Mouse (Mus musculus) heart, adult 2 months (tissue): Measurements from ENCODE around the gene Epb41l4b. TPM values are rescaled to one million over a fixed set of nuclear protein-coding genes. Genes with fewer than 3 reads are reported as not detected.

ENCODE experiments used
- DNase-seq, 2 experiments: peaks; one replicate each; pipeline ENCODE4 v3.0.0; 2021
- H3K27ac ChIP-seq: fragments of 200-600 bp; 2 replicates; pipeline ENCODE4 v1.8.1; 2022
- H3K27me3 ChIP-seq: fragments of 200-500 bp; 2 replicates; pipeline ENCODE4 v1.6.1; 2012; ENCODE audit warnings: mild to moderate bottlenecking, low read length, inconsistent platforms, mixed read lengths; ENCODE audit not compliant: control insufficient read depth, insufficient read depth
- H3K36me3 ChIP-seq: fragments of 200-500 bp; 2 replicates; pipeline ENCODE4 v1.6.1; 2012; ENCODE audit warnings: low read length, inconsistent platforms; ENCODE audit not compliant: control insufficient read depth, insufficient read depth
- H3K4me1 ChIP-seq: fragments of 200-500 bp; 2 replicates; pipeline ENCODE4 v1.6.1; 2011; ENCODE audit warnings: low read length; ENCODE audit not compliant: control insufficient read depth, insufficient read depth
- H3K4me3 ChIP-seq: fragments of 200-600 bp; 2 replicates; pipeline ENCODE4 v1.8.1; 2022
- H3K79me2 ChIP-seq: fragments of 200-500 bp; replicated peaks from 2 replicates; pipeline ENCODE4 v1.6.1; 2012; ENCODE audit warnings: mild to moderate bottlenecking, inconsistent platforms, low read length, moderate library complexity, mixed read lengths; ENCODE audit not compliant: control insufficient read depth, insufficient read depth
- H3K9ac ChIP-seq: fragments of 200-500 bp; 2 replicates; pipeline ENCODE4 v1.6.1; 2012; ENCODE audit warnings: low read depth, mild to moderate bottlenecking, control low read depth, inconsistent platforms, low read length, mixed read lengths
- CTCF ChIP-seq: fragments of 200-600 bp; IDR thresholded peaks from 2 replicates; pipeline ENCODE4 v1.8.1; 2022; ENCODE audit warnings: antibody characterized with exemption, mild to moderate bottlenecking, moderate library complexity
- EP300 ChIP-seq: fragments of 200-500 bp; IDR thresholded peaks from 2 replicates; pipeline ENCODE4 v1.6.1; 2011; ENCODE audit warnings: low read depth, low read length, control low read depth; ENCODE audit not compliant: insufficient read depth
- POLR2A ChIP-seq: fragments of 200-500 bp; IDR thresholded peaks from 2 replicates; pipeline ENCODE4 v1.6.1; 2011; ENCODE audit warnings: mild to moderate bottlenecking, low read depth, low read length, control low read depth; ENCODE audit not compliant: insufficient read depth
- WGBS: fragments of 180-500 bp; shearing (Covaris S2); methylation state at CpG from one replicate; pipeline ENCODE4 v1.1.7; 2018; 5-methylcytosine and 5-hydroxymethylcytosine counted together
- intact Hi-C: fragments of 180-260 bp; cut with DNase I; formaldehyde crosslinking; loops from one replicate; pipeline ENCODE4 v1.15.1; 2025
- polyA plus RNA-seq: library from polyadenylated mRNA; depleted of rRNA; stranded (reverse); fragments of >200 nt; gene quantifications from 2 replicates; pipeline ENCODE4 v1.2.3, GENCODE M21; 2012
- total RNA-seq, 2 experiments: library from RNA; stranded (reverse); gene quantifications; 2 replicates each; pipeline ENCODE4 v1.2.3; 2021

Epb41l4b gene
- total and polyA plus RNA-seq, 3 experiments: 1.9 to 3.0 (median 2.6) TPM

- intact Hi-C loops: loop anchor here (5.0 kb wide), 1 partner anchor 305 kb away; no protein-coding TSS in a partner anchor
- TF ChIP-seq EP300 (no peak), CTCF (peak; percentile 84)
- 23% methylated on average over 5 of the region's 5 CpGs for WGBS
- H3K27me3 ChIP-seq: no peaks in the 10 kb centered on the region
- no peaks in the 10 kb centered on the region for H3K36me3 ChIP-seq
- H3K79me2 ChIP-seq: no peaks in the 10 kb centered on the region
- H3K27ac ChIP-seq: no peak overlapping the region
- no peaks in the 10 kb centered on the region for H3K4me1 ChIP-seq
- H3K4me3 ChIP-seq: no peak overlapping the region
- peak; percentile 42 to 72 for DNase-seq
- H3K9ac ChIP-seq: no peak overlapping the region
Measured at GRCm38 (mm10) chr4:57017229-57017628, 126.0 kb downstream of the Epb41l4b start.

GRCm38 (mm10) chr4:57016366-57017171 is 126.7 kb downstream of the Epb41l4b start:
- no peak overlapping the region for H3K4me3 ChIP-seq
- H3K27me3 ChIP-seq: no peaks in the 10 kb centered on the region
- H3K27ac ChIP-seq: no peak overlapping the region
- H3K36me3 ChIP-seq: no peaks in the 10 kb centered on the region
- DNase-seq: no peak
- TF ChIP-seq POLR2A (no peak), EP300 (no peak), CTCF (no peak)
- H3K9ac ChIP-seq: no peak overlapping the region
- H3K4me1 ChIP-seq: no peaks in the 10 kb centered on the region
- WGBS: 54% methylated on average over 18 of the region's 18 CpGs
- no peaks in the 10 kb centered on the region for H3K79me2 ChIP-seq
- intact Hi-C loops: loop anchor here (5.0 kb wide), 1 partner anchor 306 kb away; no protein-coding TSS in a partner anchor

GRCm38 (mm10) chr4:57015032-57015431 is 128.2 kb downstream of the Epb41l4b start:
- no peak overlapping the region for H3K27ac ChIP-seq
- intact Hi-C loops: loop anchor here (5.0 kb wide), 1 partner anchor 307 kb away; no protein-coding TSS in a partner anchor
- H3K27me3 ChIP-seq: no peaks in the 10 kb centered on the region
- H3K9ac ChIP-seq: no peak overlapping the region
- TF ChIP-seq POLR2A: no peak
- no peak for TF ChIP-seq CTCF
- no peak for TF ChIP-seq EP300
- H3K4me3 ChIP-seq: no peak overlapping the region
- no peaks in the 10 kb centered on the region for H3K79me2 ChIP-seq
- no peaks in the 10 kb centered on the region for H3K4me1 ChIP-seq
- 83% methylated on average over 5 of the region's 5 CpGs for WGBS
- no peaks in the 10 kb centered on the region for H3K36me3 ChIP-seq
- DNase-seq: no peak

- no peak overlapping the region for H3K4me3 ChIP-seq
- no peak overlapping the region for H3K9ac ChIP-seq
- TF ChIP-seq CTCF (no peak), POLR2A (no peak), EP300 (no peak)
- no peak for DNase-seq
- intact Hi-C loops: no loop called here
- H3K27ac ChIP-seq: no peak overlapping the region
- no peaks in the 10 kb centered on the region for H3K27me3 ChIP-seq
- H3K36me3 ChIP-seq: no peaks in the 10 kb centered on the region
- 64% methylated on average over 8 of the region's 8 CpGs for WGBS
- H3K4me1 ChIP-seq: no peaks in the 10 kb centered on the region
- no peaks in the 10 kb centered on the region for H3K79me2 ChIP-seq
Measured at GRCm38 (mm10) chr4:57011454-57012046, 131.7 kb downstream of the Epb41l4b start.

GRCm38 (mm10) chr4:57010919-57011318 is 132.3 kb downstream of the Epb41l4b start:
- no peak overlapping the region for H3K4me3 ChIP-seq
- WGBS: 19% methylated on average over 6 of the region's 6 CpGs
- H3K36me3 ChIP-seq: no peaks in the 10 kb centered on the region
- no peaks in the 10 kb centered on the region for H3K4me1 ChIP-seq
- H3K9ac ChIP-seq: no peak overlapping the region
- no peak for TF ChIP-seq EP300
- TF ChIP-seq CTCF: no peak
- no peak for TF ChIP-seq POLR2A
- no peaks in the 10 kb centered on the region for H3K27me3 ChIP-seq
- intact Hi-C loops: no loop called here
- H3K27ac ChIP-seq: no peak overlapping the region
- no peak for DNase-seq
- no peaks in the 10 kb centered on the region for H3K79me2 ChIP-seq

GRCm38 (mm10) chr4:57010425-57010824 is 132.8 kb downstream of the Epb41l4b start:
- Histone ChIP-seq H3K27ac (no peak overlapping the region), H3K9ac (no peak overlapping the region), H3K4me1 (no peaks in the 10 kb centered on the region), H3K27me3 (no peaks in the 10 kb centered on the region), H3K36me3 (no peaks in the 10 kb centered on the region), H3K79me2 (no peaks in the 10 kb centered on the region), H3K4me3 (no peak overlapping the region)
- WGBS: 45% methylated on average over 5 of the region's 5 CpGs
- no peak for DNase-seq
- intact Hi-C loops: no loop called here
- no peak for TF ChIP-seq POLR2A
- no peak for TF ChIP-seq CTCF
- no peak for TF ChIP-seq EP300
